Mouse (Mus musculus) liver, embryonic 14.5 days (tissue): Measurements from ENCODE around the gene Gm28035. TPM values are rescaled to one million over a fixed set of nuclear protein-coding genes. Genes with fewer than 3 reads are reported as not detected.

Experiments
- ATAC-seq: fragments of 200-750 bp; cut with Nextera tagmentation; 2 replicates; pipeline ENCODE4 v1.8.0; 2017; ENCODE audit warnings: moderate number of reproducible peaks, mild to moderate bottlenecking, moderate library complexity; ENCODE audit not compliant: insufficient read depth
- DNase-seq, 3 experiments: peaks; one replicate each; pipeline ENCODE4 v3.0.0-alpha.2; 2012 to 2013; ENCODE audit warnings: low read depth in 3 of 3, low spot score in 3 of 3
- H3K27ac ChIP-seq: fragments of 300-500 bp; sonication (generic); 2 replicates; pipeline ENCODE4 v1.5.1; 2014; ENCODE audit warnings: moderate library complexity, mild to moderate bottlenecking, control low read depth, inconsistent platforms
- H3K27me3 ChIP-seq: fragments of 300-500 bp; sonication (generic); 2 replicates; pipeline ENCODE4 v1.6.1; 2014; ENCODE audit warnings: mild to moderate bottlenecking, low read length, moderate library complexity; ENCODE audit not compliant: control insufficient read depth, insufficient read depth
- H3K36me3 ChIP-seq: fragments of 300-500 bp; sonication (generic); replicated peaks from 2 replicates; pipeline ENCODE4 v1.6.1; 2014; ENCODE audit warnings: low read depth; ENCODE audit not compliant: control insufficient read depth, insufficient read depth
- H3K4me1 ChIP-seq, 2 experiments: fragments of 200-500 bp in 1 of 2; fragments of 300-500 bp in 1 of 2; sonication (generic) in 1 of 2; replicated peaks; 2 replicates each; pipeline ENCODE4 v1.6.1; 2012 to 2014; ENCODE audit warnings: antibody characterized with exemption in 1 of 2, inconsistent platforms in 1 of 2, low read length in 1 of 2; ENCODE audit not compliant: control insufficient read depth in 2 of 2, insufficient read depth in 2 of 2
- H3K4me2 ChIP-seq: fragments of 300-500 bp; sonication (generic); 2 replicates; pipeline ENCODE4 v1.6.1; 2014; ENCODE audit warnings: low read depth, mild to moderate bottlenecking, control low read depth, moderate library complexity
- H3K4me3 ChIP-seq, 2 experiments: fragments of 200-500 bp in 1 of 2; fragments of 300-500 bp in 1 of 2; sonication (generic) in 1 of 2; 2 replicates each; pipeline ENCODE4 v1.5.1; 2012 to 2014; ENCODE audit warnings: low read depth in 2 of 2, low read length in 2 of 2, mild to moderate bottlenecking in 2 of 2, control low read depth in 1 of 2, inconsistent platforms in 1 of 2, moderate library complexity in 1 of 2; ENCODE audit not compliant: insufficient read depth in 1 of 2
- H3K9ac ChIP-seq: fragments of 300-500 bp; sonication (generic); replicated peaks from 2 replicates; pipeline ENCODE4 v1.6.1; 2014; ENCODE audit warnings: mild to moderate bottlenecking, control low read depth, moderate library complexity
- H3K9me3 ChIP-seq: fragments of 300-500 bp; sonication (generic); 2 replicates; pipeline ENCODE4 v1.6.1; 2016; ENCODE audit warnings: low read length, mixed read lengths; ENCODE audit not compliant: control insufficient read depth
- CTCF ChIP-seq: IDR thresholded peaks from 2 replicates; pipeline ENCODE4 v1.5.1; 2016; ENCODE audit warnings: antibody characterized with exemption, low read depth, control low read depth
- EP300 ChIP-seq: IDR thresholded peaks from 2 replicates; pipeline ENCODE4 v1.6.1; 2016; ENCODE audit warnings: antibody characterized with exemption, low read depth
- WGBS: fragments of 180-500 bp; shearing (Covaris S2); extraction: QIAGEN DNeasy Blood & Tissue Kit; methylation state at CpG from one replicate; pipeline ENCODE4 v1.1.7; 2014; ENCODE audit not compliant: insufficient replicate concordance; 5-methylcytosine and 5-hydroxymethylcytosine counted together
- polyA plus RNA-seq, 2 experiments: library from polyadenylated mRNA; depleted of rRNA in 1 of 2; stranded (reverse) in 1 of 2; unstranded in 1 of 2; fragments of >200 nt; fragmentation: Nextera tagmentation in 1 of 2; extraction: Ambion mirVana in 1 of 2; gene quantifications; 2 replicates each; pipeline versions ENCODE4 v1.2.1 to v1.2.3; 2012 to 2014

Gene Gm28035
- polyA plus RNA-seq, 2 experiments: 1.1 TPM; not detected in 1

GRCm38 (mm10) chr2:30251417-30252104 is 11.2 kb downstream of the Gm28035 start:
- H3K4me2 ChIP-seq: no peak overlapping the region
- H3K27ac ChIP-seq: no peak overlapping the region
- no peak overlapping the region for H3K4me3 ChIP-seq
- H3K9ac ChIP-seq: no peak overlapping the region
- no peaks in the 10 kb centered on the region for H3K9me3 ChIP-seq
- peaks cover 15% of the 10 kb centered on the region for H3K36me3 ChIP-seq
- DNase-seq (peak in 1 of 3 experiments; percentile 36), ATAC-seq (peak; percentile 82)
- TF ChIP-seq EP300 (no peak), CTCF (no peak)
- 34% methylated on average over 5 of the region's 5 CpGs for WGBS
- peaks cover 6 to 10% of the 10 kb centered on the region in 2 experiments; a peak in 3 of 4 replicates for H3K4me1 ChIP-seq
- H3K27me3 ChIP-seq: no peaks in the 10 kb centered on the region

DNA sequence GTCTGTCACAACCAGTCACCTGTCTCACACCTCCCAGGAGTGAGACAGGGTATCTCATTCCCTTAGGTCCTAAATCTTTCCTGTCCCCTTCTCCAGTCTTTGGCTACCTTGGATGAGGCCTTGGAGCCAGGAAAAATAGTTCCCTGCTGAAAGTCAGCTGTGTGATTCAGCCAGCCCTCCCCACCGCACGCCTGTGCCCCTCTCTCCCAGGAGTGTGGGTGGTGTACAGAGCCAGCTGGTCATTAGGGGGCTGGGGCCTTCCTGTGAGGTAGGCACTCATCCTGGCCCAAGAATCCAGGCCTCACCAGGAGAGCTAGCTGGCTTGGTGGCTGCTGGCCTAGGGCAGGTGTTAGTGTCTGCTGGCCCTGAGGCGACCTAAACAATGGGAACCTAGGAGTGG is 12.2 kb downstream of the Gm28035 start:
- 84% methylated on average over 3 of the region's 3 CpGs for WGBS
- no peaks in the 10 kb centered on the region for H3K27me3 ChIP-seq
- DNase-seq (no peak), ATAC-seq (no peak)
- H3K4me1 ChIP-seq: peaks cover 6 to 10% of the 10 kb centered on the region in 2 experiments; a peak in 3 of 4 replicates
- H3K4me3 ChIP-seq: no peak overlapping the region
- H3K9ac ChIP-seq: no peak overlapping the region
- H3K27ac ChIP-seq: no peak overlapping the region
- peaks cover 23% of the 10 kb centered on the region for H3K36me3 ChIP-seq
- H3K9me3 ChIP-seq: no peaks in the 10 kb centered on the region
- TF ChIP-seq EP300: no peak
- TF ChIP-seq CTCF: no peak
- no peak overlapping the region for H3K4me2 ChIP-seq

GRCm38 (mm10) chr2:30253809-30254208 is 13.4 kb downstream of the Gm28035 start:
- Histone ChIP-seq H3K27ac (no peak overlapping the region), H3K9me3 (no peaks in the 10 kb centered on the region), H3K27me3 (no peaks in the 10 kb centered on the region), H3K4me2 (no peak overlapping the region), H3K9ac (no peak overlapping the region), H3K4me1 (peaks cover 6 to 15% of the 10 kb centered on the region in 2 experiments; a peak in 3 of 4 replicates), H3K4me3 (no peak overlapping the region), H3K36me3 (peaks cover 27% of the 10 kb centered on the region)
- no peak for ATAC-seq
- 34% methylated on average over 5 of the region's 5 CpGs for WGBS
- TF ChIP-seq CTCF (no peak), EP300 (no peak)
- DNase-seq: no peak

DNA sequence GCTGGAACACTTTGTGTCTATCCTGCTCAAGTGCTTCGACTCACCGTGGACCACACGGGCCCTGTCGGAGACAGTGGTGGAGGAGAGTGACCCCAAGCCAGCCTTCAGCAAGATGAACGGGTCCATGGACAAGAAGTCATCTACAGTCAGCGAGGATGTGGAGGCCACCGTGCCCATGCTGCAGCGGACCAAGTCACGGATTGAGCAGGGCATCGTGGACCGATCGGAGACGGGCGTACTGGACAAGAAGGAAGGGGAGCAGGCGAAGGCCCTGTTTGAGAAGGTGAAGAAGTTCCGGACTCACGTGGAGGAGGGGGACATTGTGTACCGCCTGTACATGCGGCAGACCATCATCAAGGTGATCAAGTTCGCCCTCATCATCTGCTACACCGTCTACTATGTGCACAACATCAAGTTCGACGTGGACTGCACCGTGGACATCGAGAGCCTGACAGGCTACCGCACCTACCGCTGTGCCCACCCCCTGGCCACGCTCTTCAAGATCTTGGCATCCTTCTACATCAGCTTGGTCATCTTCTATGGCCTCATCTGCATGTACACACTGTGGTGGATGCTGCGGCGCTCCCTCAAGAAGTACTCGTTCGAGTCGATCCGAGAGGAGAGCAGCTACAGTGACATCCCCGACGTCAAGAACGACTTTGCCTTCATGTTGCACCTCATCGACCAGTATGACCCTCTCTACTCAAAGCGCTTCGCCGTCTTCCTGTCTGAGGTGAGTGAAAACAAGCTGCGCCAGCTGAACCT is 15.4 kb downstream of the Gm28035 start:
- Histone ChIP-seq H3K9ac (no peak overlapping the region), H3K9me3 (no peaks in the 10 kb centered on the region), H3K36me3 (peaks cover 31% of the 10 kb centered on the region), H3K4me2 (no peak overlapping the region), H3K27me3 (no peaks in the 10 kb centered on the region), H3K4me1 (peaks cover 6 to 15% of the 10 kb centered on the region in 2 experiments; a peak in 3 of 4 replicates), H3K27ac (no peak overlapping the region), H3K4me3 (no peak overlapping the region)
- 90% methylated on average over 42 of the region's 42 CpGs for WGBS
- DNase-seq (no peak), ATAC-seq (no peak)
- no peak for TF ChIP-seq CTCF
- no peak for TF ChIP-seq EP300
